ENCODE assay signal across 8 mouse cellular contexts in genomic region chr9:80164191-80164590, GRCm38 (mm10). TPM values are rescaled to one million over a fixed set of nuclear protein-coding genes. Genes with fewer than 3 reads are reported as not detected.
A peak's percentile ranks its signal among the peaks of the same experiment; 100 is the strongest.
DNase-seq lines count a peak whose midpoint lies in the region; ATAC-seq and TF ChIP-seq lines count a peak whose summit lies in the region.

No protein-coding gene starts in this region.

- TF ChIP-seq POLR2A in ES-Bruce4 (IDR thresholded peaks at IDR 0.05; ENCODE audit: insufficient read depth, low read length): peak; percentile 56
- TF ChIP-seq POLR2A in olfactory bulb, adult 2 months (IDR thresholded peaks at IDR 0.05; ENCODE audit: insufficient read depth, low read depth, low read length): no peak

- no peak for TF ChIP-seq CTCF in ES-Bruce4 (IDR thresholded peaks at IDR 0.05; ENCODE audit: low read depth, low read length)
- TF ChIP-seq CTCF in olfactory bulb, adult 2 months (IDR thresholded peaks at IDR 0.05; ENCODE audit: insufficient read depth, low read depth, low read length): no peak

- peaks cover 9% of the 10 kb centered on the region; the same call in 1 of the 2 replicates for H3K4me1 ChIP-seq in heart, embryonic 10.5 days
- H3K4me1 ChIP-seq in ES-Bruce4 (ENCODE audit: control insufficient read depth, insufficient read depth, low read length): no peaks in the 10 kb centered on the region
- peaks cover 8% of the 10 kb centered on the region for H3K4me1 ChIP-seq in forebrain, embryonic 12.5 days
- H3K4me1 ChIP-seq in liver, embryonic 12.5 days: peaks cover 13% of the 10 kb centered on the region
- H3K4me1 ChIP-seq in olfactory bulb, adult 2 months (ENCODE audit: control insufficient read depth, insufficient read depth, low read length): no peaks in the 10 kb centered on the region

- peak overlapping the region; percentile 32; the same call in 1 of the 2 replicates for H3K9ac ChIP-seq in ES-Bruce4 (ENCODE audit: low read depth, poor library complexity, severe bottlenecking)
- 0 out of 2 replicates have a peak overlapping the region, but pooled peaks have one; percentile 80 for H3K9ac ChIP-seq in forebrain, embryonic 12.5 days
- peak overlapping the region; percentile 24; the same call in 1 of the 2 replicates for H3K9ac ChIP-seq in liver, embryonic 12.5 days

- ATAC-seq in forebrain, embryonic 12.5 days (ENCODE audit: low FRiP score): no peak; the same call in 1 of the 2 replicates
- ATAC-seq in liver, embryonic 12.5 days: no peak

- peak overlapping the region; percentile 95 for H3K27ac ChIP-seq in heart, embryonic 10.5 days
- H3K27ac ChIP-seq in ES-Bruce4 (ENCODE audit: insufficient read depth, low read length): no peak overlapping the region
- no peak overlapping the region for H3K27ac ChIP-seq in forebrain, embryonic 12.5 days
- no peak overlapping the region for H3K27ac ChIP-seq in liver, embryonic 12.5 days
- H3K27ac ChIP-seq in olfactory bulb, adult 2 months (ENCODE audit: insufficient read depth, low read depth, low read length): no peak overlapping the region

- DNase-seq in heart, embryonic 10.5 days (ENCODE audit: low spot score): no peak
- no peak for DNase-seq in heart, postnatal 25 days (ENCODE audit: low spot score)
- DNase-seq in urinary bladder, postnatal 14 days (ENCODE audit: low spot score): no peak
- DNase-seq in adrenal gland, postnatal 36 days: no peak

- no peak for TF ChIP-seq EP300 in ES-Bruce4 (IDR thresholded peaks at IDR 0.05; ENCODE audit: insufficient read depth, low read depth, low read length)

- 2% methylated on average over 13 of the region's 13 CpGs for WGBS in heart, embryonic 10.5 days
- WGBS in forebrain, embryonic 12.5 days: 3% methylated on average over 13 of the region's 13 CpGs
- WGBS in liver, embryonic 12.5 days (ENCODE audit: insufficient replicate concordance): 4% methylated on average over 13 of the region's 13 CpGs
- WGBS in olfactory bulb, adult 2 months: 3% methylated on average over 13 of the region's 13 CpGs

- H3K27me3 ChIP-seq in heart, embryonic 10.5 days (ENCODE audit: insufficient read depth, poor library complexity, severe bottlenecking): no peaks in the 10 kb centered on the region
- H3K27me3 ChIP-seq in ES-Bruce4 (ENCODE audit: control insufficient read depth, insufficient read depth, low read length, poor library complexity, severe bottlenecking): 0 out of 2 replicates have a peak, but pooled peaks cover 1% of the 10 kb centered on the region
- no peaks in the 10 kb centered on the region for H3K27me3 ChIP-seq in forebrain, embryonic 12.5 days
- H3K27me3 ChIP-seq in liver, embryonic 12.5 days (replicated peaks): peaks cover 25% of the 10 kb centered on the region

- intact Hi-C loops in heart, postnatal 25 days (cut with DNase I): loop anchor here (5.0 kb wide), 1 partner anchor 97 kb away; the partner anchor contains the start of gene Senp6

- H3K4me3 ChIP-seq in heart, embryonic 10.5 days: peak overlapping the region; percentile 88
- peak overlapping the region; percentile 80 for H3K4me3 ChIP-seq in ES-Bruce4 (ENCODE audit: low read depth, low read length)
- H3K4me3 ChIP-seq in forebrain, embryonic 12.5 days (replicated peaks): peak overlapping the region; percentile 70
- H3K4me3 ChIP-seq in liver, embryonic 12.5 days: peak overlapping the region; percentile 81
- H3K4me3 ChIP-seq in olfactory bulb, adult 2 months (ENCODE audit: insufficient read depth, low read depth, low read length): peak overlapping the region; percentile 95

- no peaks in the 10 kb centered on the region for H3K9me3 ChIP-seq in heart, embryonic 10.5 days
- H3K9me3 ChIP-seq in ES-Bruce4 (replicated peaks; ENCODE audit: control insufficient read depth, insufficient read depth, low read length, poor library complexity, severe bottlenecking): no peaks in the 10 kb centered on the region
- H3K9me3 ChIP-seq in forebrain, embryonic 12.5 days: no peaks in the 10 kb centered on the region
- no peaks in the 10 kb centered on the region for H3K9me3 ChIP-seq in liver, embryonic 12.5 days (replicated peaks)

- no peaks in the 10 kb centered on the region for H3K36me3 ChIP-seq in heart, embryonic 10.5 days
- H3K36me3 ChIP-seq in ES-Bruce4 (ENCODE audit: control insufficient read depth, insufficient read depth, low read length, poor library complexity, severe bottlenecking): no peaks in the 10 kb centered on the region
- H3K36me3 ChIP-seq in forebrain, embryonic 12.5 days (replicated peaks): no peaks in the 10 kb centered on the region
- no peaks in the 10 kb centered on the region for H3K36me3 ChIP-seq in liver, embryonic 12.5 days

- peak overlapping the region; percentile 78 for H3K4me2 ChIP-seq in forebrain, embryonic 12.5 days
- H3K4me2 ChIP-seq in liver, embryonic 12.5 days: peak overlapping the region; percentile 99

RNA-seq across cellular contexts. Expression of gene Myo6, which starts 0.6 kb away (rescaled TPM):
- 9.8 and 15.1 TPM in 2 replicates for polyA plus RNA-seq in heart, embryonic 10.5 days (2016; fragmentation: Nextera tagmentation; extraction: Ambion mirVana)
- 10 to 100 TPM; 13.8 to 14.6 TPM for total RNA-seq in heart, postnatal 25 days (2021)
- 20.0 and 20.9 TPM in 2 replicates for polyA plus RNA-seq in ES-Bruce4 (2011; ENCODE audit: insufficient read depth, insufficient read length, low read depth, missing spikeins)
- 13.5 and 15.1 TPM in 2 replicates for polyA plus RNA-seq in forebrain, embryonic 12.5 days (2016; fragmentation: Nextera tagmentation; extraction: Ambion mirVana)
- polyA plus RNA-seq in liver, embryonic 12.5 days (2016; fragmentation: Nextera tagmentation; extraction: Ambion mirVana): 4.4 and 4.8 TPM in 2 replicates
- not detected in 2 replicates for polyA plus RNA-seq in olfactory bulb, adult 2 months (2012; ENCODE audit: insufficient read depth, insufficient read length, low replicate concordance, missing spikeins)
- total RNA-seq in adrenal gland, postnatal 36 days (2021): 10 to 100 TPM; 31.7 to 32.7 TPM

Comparison
In these comparisons a context has a peak if more than half of its experiments do, and no peak if none do; other contexts are left out.
1. H3K9ac ChIP-seq: peak in every context shown above with its lines; median percentile 80 in forebrain, embryonic 12.5 days; 32 in ES-Bruce4; 24 in liver, embryonic 12.5 days.